Mouse (Mus musculus) stomach, postnatal 0 days (tissue): ENCODE measurements around the gene Tmem268. TPM values are rescaled to one million over a fixed set of nuclear protein-coding genes. Genes with fewer than 3 reads are reported as not detected.

Experiments used
- ATAC-seq: fragments of 200-750 bp; cut with Nextera tagmentation; 2 replicates; pipeline ENCODE4 v1.8.0; 2017; ENCODE audit not compliant: low FRiP score, low TSS enrichment
- DNase-seq: peaks from one replicate; pipeline ENCODE4 v3.0.0-alpha.2; 2016; ENCODE audit warnings: low spot score
- H3K27ac ChIP-seq: fragments of 300-500 bp; sonication (generic); replicated peaks from 2 replicates; pipeline ENCODE4 v1.5.1; 2014; ENCODE audit warnings: mild to moderate bottlenecking, control low read depth
- H3K27me3 ChIP-seq: fragments of 300-500 bp; sonication (generic); 2 replicates; pipeline ENCODE4 v1.6.1; 2014; ENCODE audit warnings: low read length; ENCODE audit not compliant: control insufficient read depth, insufficient read depth
- H3K36me3 ChIP-seq: fragments of 300-500 bp; sonication (generic); 2 replicates; pipeline ENCODE4 v1.6.1; 2014; ENCODE audit warnings: low read length, mixed read lengths; ENCODE audit not compliant: control insufficient read depth, insufficient read depth
- H3K4me1 ChIP-seq: fragments of 300-500 bp; sonication (generic); replicated peaks from 2 replicates; pipeline ENCODE4 v1.6.1; 2014; ENCODE audit warnings: antibody characterized with exemption; ENCODE audit not compliant: control insufficient read depth, insufficient read depth
- H3K4me2 ChIP-seq: fragments of 300-500 bp; sonication (generic); replicated peaks from 2 replicates; pipeline ENCODE4 v1.6.1; 2014; ENCODE audit warnings: low read depth, mild to moderate bottlenecking, control low read depth, moderate library complexity
- H3K4me3 ChIP-seq: fragments of 300-500 bp; sonication (generic); 2 replicates; pipeline ENCODE4 v1.5.1; 2014; ENCODE audit warnings: low read depth, low read length, control low read depth
- H3K9ac ChIP-seq: fragments of 300-500 bp; sonication (generic); 2 replicates; pipeline ENCODE4 v1.6.1; 2014; ENCODE audit warnings: mild to moderate bottlenecking, low read length, control low read depth, mixed read lengths
- H3K9me3 ChIP-seq: fragments of 300-500 bp; sonication (generic); 2 replicates; pipeline ENCODE4 v1.6.1; 2016; ENCODE audit warnings: low read length; ENCODE audit not compliant: control insufficient read depth
- CTCF ChIP-seq: IDR thresholded peaks from 2 replicates; pipeline ENCODE4 v1.5.1; 2016; ENCODE audit warnings: antibody characterized with exemption, low read depth, mild to moderate bottlenecking, moderate library complexity
- EP300 ChIP-seq: optimal IDR thresholded peaks from 2 replicates; pipeline ENCODE3; 2016; ENCODE audit warnings: antibody characterized with exemption
- WGBS: fragments of 180-500 bp; shearing (Covaris S2); extraction: QIAGEN DNeasy Blood & Tissue Kit; methylation state at CpG from one replicate; pipeline ENCODE4 v1.1.7; 2014; 5-methylcytosine and 5-hydroxymethylcytosine counted together
- polyA plus RNA-seq: library from polyadenylated mRNA; unstranded; fragments of >200 nt; fragmentation: Nextera tagmentation; extraction: Ambion mirVana; gene quantifications from 2 replicates; pipeline ENCODE4 v1.2.1, GENCODE M21; 2015

Tmem268 gene
- polyA plus RNA-seq, 1 experiment from 2014 or later = 4.3 TPM

DNA sequence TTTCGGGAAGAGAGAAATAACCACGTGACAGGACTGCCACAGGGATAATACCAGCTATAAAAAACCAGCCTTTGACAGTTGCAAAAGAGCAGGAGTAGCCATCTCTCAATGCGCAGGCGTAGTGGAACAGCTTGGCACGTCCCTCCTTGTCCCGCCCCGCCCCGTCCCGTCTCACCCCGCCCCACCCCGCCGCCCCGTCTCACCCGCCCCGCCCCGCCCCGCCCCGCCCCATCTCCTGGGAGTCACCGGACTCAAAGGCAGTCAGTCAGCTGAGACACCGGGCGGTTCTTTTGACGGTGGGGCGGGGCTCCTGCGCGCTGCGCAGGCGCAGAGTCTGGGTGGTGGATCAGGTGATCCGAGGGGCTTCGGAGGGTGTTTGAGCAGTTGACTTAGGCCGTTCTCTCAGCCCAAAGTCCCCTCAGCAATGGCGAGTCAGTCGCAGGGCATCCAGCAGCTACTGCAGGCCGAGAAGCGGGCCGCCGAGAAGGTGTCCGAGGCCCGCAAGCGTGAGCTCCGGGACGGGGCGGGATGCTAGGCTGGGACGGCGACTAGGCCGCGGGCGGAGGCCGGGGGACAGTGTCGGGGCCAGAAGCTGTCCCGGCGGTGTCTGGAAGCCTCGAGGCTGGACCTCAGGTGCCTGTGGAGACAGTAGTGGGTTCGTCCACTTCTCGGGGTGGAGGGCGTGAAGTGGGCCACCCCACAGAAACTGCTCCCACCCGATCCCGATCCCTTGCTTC is 13.9 kb upstream of the Tmem268 start, which contains the start of gene Atp6v1g1:
Atp6v1g1 (plus strand) TSS at position 279 of the 737 bp plus-strand sequence.
- Histone ChIP-seq H3K4me2 (peak within 1 kb of the TSS; percentile 57), H3K4me3 (peak within 1 kb of the TSS; percentile 54), H3K36me3 (no peaks in the 10 kb centered on the region; the same call in 1 of the 2 replicates), H3K9ac (peak within 1 kb of the TSS; percentile 76), H3K4me1 (peaks cover 2% of the 10 kb centered on the region), H3K27me3 (no peaks in the 10 kb centered on the region), H3K27ac (peak within 1 kb of the TSS; percentile 89), H3K9me3 (no peaks in the 10 kb centered on the region)
- ATAC-seq (peak; percentile 96), DNase-seq (peak; percentile 94)
- WGBS = under 1% methylated on average over 56 of the region's 57 CpGs
- no peak for TF ChIP-seq EP300
- no peak for TF ChIP-seq CTCF

- Histone ChIP-seq H3K9ac (peak overlapping the region; percentile 76), H3K4me2 (peak overlapping the region; percentile 57), H3K36me3 (no peaks in the 10 kb centered on the region; the same call in 1 of the 2 replicates), H3K4me1 (peaks cover 2% of the 10 kb centered on the region), H3K4me3 (peak overlapping the region; percentile 54), H3K9me3 (no peaks in the 10 kb centered on the region), H3K27ac (peak overlapping the region; percentile 89), H3K27me3 (no peaks in the 10 kb centered on the region)
- no peak for ATAC-seq
- 11% methylated on average over 26 of the region's 26 CpGs for WGBS
- no peak for TF ChIP-seq CTCF
- TF ChIP-seq EP300 = no peak
- DNase-seq = no peak
Observed at GRCm38 (mm10) chr4:63545231-63545958, 13.2 kb upstream of the Tmem268 start.

DNA sequence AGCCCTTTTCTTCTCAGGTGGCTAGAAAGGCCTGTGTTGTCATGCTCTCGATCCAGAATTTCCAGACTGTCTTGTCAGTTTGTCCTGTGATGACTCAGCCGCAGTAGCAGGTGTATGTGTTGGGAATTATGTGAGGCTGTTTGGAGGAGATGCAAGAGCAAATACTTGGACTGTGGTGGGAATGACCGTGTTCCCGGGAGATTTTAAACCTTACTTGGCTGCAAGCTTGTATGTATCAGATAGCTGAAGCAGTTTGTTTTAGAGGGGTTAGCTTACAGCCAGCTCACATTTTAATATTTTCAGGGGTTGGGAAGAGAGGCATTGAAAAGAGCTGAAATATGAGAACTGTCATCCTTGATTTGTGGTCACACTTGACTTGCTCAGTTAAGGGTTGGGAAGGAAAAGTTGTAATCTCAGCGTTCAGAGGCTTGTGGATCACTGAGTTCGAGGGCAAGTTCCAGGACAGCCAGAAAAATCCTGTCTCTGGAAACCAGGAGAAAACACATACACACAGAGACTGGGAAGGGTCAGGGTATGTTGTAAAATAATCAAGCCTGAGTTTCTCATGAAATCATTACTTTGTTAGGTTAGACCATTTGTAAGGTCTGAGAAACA is 12.0 kb upstream of the Tmem268 start:
- Histone ChIP-seq H3K4me2 (peak overlapping the region; percentile 57), H3K9ac (0 out of 2 replicates have a peak overlapping the region, but pooled peaks have one; percentile 23), H3K4me1 (peaks cover 2% of the 10 kb centered on the region), H3K27ac (no peak overlapping the region), H3K27me3 (no peaks in the 10 kb centered on the region), H3K4me3 (peak overlapping the region; percentile 54), H3K36me3 (peaks cover 6% of the 10 kb centered on the region; the same call in 1 of the 2 replicates), H3K9me3 (no peaks in the 10 kb centered on the region)
- WGBS = 39% methylated on average over 6 of the region's 6 CpGs
- no peak for DNase-seq
- ATAC-seq = no peak
- no peak for TF ChIP-seq EP300
- no peak for TF ChIP-seq CTCF

GRCm38 (mm10) chr4:63547799-63548198 is 10.8 kb upstream of the Tmem268 start:
- Histone ChIP-seq H3K27me3 (no peaks in the 10 kb centered on the region), H3K36me3 (peaks cover 7% of the 10 kb centered on the region; the same call in 1 of the 2 replicates), H3K9ac (no peak overlapping the region), H3K4me1 (peaks cover 2% of the 10 kb centered on the region), H3K9me3 (no peaks in the 10 kb centered on the region), H3K27ac (no peak overlapping the region), H3K4me2 (no peak overlapping the region), H3K4me3 (no peak overlapping the region)
- DNase-seq (no peak), ATAC-seq (no peak)
- TF ChIP-seq EP300 (no peak), CTCF (no peak)
- 13% methylated on average over 1 of the region's 1 CpGs for WGBS

DNA sequence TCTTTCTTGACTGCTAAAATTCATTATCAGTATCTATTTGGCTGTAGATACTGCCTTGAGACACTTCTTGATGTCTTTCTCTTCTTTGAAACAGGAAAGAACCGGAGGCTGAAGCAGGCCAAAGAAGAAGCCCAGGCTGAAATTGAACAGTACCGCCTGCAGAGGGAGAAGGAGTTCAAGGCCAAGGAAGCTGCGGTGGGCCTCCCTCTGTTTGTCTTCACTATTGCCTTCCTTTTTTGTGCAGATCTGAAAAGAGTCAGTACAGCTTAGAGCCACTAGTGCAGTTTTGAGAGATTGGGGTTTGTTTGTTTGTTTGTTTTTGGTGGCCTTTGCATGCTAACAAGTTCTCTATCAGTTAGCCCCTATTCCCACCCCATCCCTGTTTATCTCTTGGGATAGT is 10.1 kb upstream of the Tmem268 start:
- Histone ChIP-seq H3K27me3 (no peaks in the 10 kb centered on the region), H3K27ac (no peak overlapping the region), H3K4me2 (no peak overlapping the region), H3K9ac (no peak overlapping the region), H3K36me3 (peaks cover 7% of the 10 kb centered on the region; the same call in 1 of the 2 replicates), H3K4me1 (peaks cover 2% of the 10 kb centered on the region), H3K9me3 (no peaks in the 10 kb centered on the region), H3K4me3 (no peak overlapping the region)
- WGBS = 82% methylated on average over 3 of the region's 3 CpGs
- DNase-seq = no peak
- TF ChIP-seq EP300 (no peak), CTCF (peak; percentile 13; the same call in 1 of the 2 replicates)
- ATAC-seq = no peak
